Mouse (Mus musculus): ENCODE results near the gene Add2.
A peak's percentile ranks its signal among the peaks of the same experiment; 100 is the strongest.
"Not testable (repeated sequence)": the region's sequence is repeated elsewhere in the genome, so short reads cannot be mapped to it uniquely, and the experiment has no call there.

The Add2 gene

GRCm38 (mm10) chr6:86028601-86029322 lies at the start of gene Add2:
TSS of gene Add2 (plus strand) at chr6:86028681.
- no peak for DNase-seq (ENCODE audit: low read depth)

DNA sequence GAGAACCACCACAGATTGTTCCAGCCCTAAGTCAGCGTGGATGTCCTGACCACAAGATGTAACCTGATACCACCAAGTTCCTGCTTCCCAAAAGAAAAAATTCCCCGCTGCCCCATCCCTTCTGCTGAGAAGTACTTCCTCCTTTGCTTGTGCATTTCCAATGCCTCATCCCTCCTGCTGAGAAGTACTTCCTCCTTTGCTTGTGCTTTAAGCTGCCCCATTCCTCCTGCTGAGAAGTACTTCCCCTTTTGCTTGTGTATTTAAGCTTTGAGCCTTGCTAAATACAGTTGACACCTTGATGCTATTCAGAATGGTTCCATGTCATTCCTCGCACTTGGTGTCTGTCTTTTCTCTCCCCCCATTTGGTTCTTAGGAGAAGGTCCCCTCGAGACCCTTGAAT lies 49.7 kb upstream of the Add2 start:
- not testable (repeated sequence) for DNase-seq (ENCODE audit: low read depth)

DNA sequence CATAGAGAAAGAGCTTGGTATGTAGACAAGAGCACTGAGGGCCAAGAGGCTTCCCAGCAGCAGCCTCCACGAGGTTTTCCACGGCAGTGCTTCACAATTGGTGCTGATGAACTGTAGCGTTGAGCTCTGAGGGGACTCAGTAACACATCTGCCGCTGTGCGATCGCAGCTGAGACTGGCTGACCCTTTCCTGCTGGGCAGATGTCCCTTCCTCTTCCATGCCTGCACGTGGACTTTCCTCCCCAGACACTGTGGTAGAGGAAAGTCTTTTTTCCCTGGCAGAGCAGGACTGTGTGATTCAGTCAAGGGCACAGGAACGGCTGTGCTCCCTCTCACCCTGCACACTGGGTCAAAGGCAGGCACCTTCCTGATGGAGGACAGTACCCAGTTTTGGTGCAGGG lies 44.1 kb upstream of the Add2 start:
- no peak for DNase-seq (ENCODE audit: low read depth)

GRCm38 (mm10) chr6:85989570-85989969 lies 38.9 kb upstream of the Add2 start:
- DNase-seq (ENCODE audit: low read depth): not testable (repeated sequence)

DNA sequence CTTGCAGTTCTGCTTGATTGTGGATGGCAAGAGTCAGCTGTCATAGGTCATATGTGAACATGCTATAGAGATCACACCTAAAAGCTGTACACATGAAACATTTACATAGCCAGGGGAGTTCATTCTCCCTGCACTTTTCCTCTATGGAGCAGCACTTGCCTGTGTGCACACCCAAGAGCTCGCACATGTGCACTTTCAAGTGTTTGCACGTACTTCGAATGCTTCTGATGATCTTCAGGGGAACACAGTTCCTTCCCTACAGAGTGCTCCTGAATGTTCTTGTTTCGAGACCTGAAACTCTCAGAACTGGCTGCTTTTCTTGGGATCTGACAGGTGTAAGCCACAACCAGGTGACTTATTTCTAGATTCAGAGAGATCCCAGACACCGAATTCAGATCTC lies 37.7 kb upstream of the Add2 start:
- not testable (repeated sequence) for DNase-seq (ENCODE audit: low read depth)

DNA sequence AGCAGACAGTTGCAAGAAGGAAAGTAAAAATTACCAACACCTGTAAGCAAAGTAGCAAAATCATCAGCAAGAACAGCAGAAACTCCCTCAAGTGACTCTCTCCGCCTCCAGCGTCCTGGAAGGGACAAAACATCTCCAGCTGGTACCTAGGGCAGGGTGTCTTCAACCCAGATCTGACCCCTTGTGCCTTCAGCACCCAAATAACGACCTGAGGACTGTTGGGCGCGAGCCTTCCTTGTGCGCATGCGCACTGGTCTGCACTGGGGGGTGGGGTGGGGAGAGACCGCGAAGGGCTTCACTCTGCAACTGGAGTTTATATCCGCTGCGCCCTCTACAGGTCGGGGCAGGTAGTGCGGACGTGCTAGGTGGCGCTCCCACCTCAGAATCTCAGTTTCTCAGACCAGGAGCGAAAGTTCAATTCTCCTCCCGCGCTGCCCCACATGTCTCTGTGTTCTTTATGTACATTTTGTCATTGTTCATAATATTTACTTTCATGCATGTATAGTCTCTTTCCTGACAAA lies 25.0 kb upstream of the Add2 start:
- no peak for DNase-seq (ENCODE audit: low read depth)

DNA sequence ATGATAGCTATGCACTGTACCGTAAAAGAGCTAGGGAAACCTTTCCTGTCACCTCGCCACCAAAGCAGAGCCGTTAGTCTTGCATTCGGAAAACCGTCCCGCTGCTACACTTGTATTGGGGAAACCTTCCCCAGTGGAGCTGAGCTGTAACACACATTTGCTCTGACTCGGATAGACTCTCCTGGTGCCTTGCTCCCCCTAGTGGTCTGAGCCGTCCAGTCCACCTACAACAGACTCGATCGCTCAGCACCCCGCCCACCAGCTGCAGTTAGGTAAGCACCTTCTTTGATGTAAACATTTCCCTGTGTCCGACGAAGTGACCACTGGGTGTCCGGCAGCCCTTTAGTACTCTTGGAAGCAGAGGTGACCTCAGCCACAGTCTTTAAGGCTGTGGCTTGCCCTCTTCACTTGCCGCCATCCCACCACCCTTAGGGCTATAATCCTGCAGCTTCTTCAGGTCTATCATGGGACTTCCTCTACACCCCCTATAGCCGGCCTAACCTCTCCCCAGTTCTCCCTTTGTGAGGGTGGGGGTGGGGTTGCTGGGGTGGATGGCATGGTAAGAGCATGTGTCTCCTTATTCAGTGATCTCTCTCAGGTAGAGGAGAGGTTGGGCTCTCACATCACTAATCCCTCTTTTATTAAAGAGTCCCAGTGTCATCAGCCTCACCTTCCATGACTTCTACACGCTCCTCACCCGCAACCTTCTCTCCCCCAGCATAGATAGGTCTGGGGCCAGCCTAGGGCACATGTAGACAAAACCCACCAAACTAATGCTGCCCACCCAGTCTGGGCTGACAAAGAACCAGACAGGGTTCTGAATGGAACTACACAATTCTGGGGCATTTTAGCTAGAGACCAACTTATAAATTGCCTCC lies 24.0 kb upstream of the Add2 start:
- DNase-seq (ENCODE audit: low read depth): peak; percentile 61

DNA sequence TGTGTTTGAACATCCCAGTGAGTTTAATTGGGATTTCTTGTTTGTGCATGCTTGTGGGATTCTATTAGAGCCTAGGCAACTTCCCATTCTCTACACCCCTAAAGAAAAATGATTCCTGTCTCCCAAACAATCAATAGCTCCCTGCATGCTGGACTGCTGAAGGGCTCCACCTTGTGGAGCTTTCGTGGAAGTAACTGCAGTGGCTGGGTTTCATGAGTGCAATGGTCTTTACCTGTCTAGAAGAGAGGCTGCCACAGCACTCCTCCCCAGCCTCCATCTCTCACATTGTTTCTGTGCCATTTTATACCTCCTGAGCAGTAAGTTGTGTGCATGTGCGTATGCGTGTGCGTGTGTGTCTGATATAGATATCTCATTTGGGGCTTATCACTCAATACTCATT lies 18.5 kb upstream of the Add2 start:
- DNase-seq (ENCODE audit: low read depth): no peak

DNA sequence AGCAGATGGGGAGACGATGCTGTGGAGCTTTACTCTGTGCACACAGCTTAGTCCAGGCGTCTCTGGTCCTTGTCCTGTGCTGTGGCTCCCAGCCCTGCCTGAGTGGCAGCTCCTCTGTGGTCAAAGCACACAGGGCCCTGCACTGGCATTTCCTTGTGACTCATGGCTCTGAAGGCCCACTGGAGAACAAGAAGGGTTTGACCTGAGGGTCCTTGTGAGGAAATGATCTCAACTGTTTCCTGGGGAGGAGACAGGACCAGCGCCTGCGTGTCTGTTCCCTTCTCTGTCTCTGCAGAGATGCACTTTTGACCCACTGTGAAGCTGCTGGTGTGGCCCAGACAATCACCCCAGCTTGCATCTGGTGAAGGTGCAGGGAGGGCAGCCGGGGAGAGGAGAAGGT lies 13.7 kb upstream of the Add2 start:
- DNase-seq (ENCODE audit: low read depth): not testable (repeated sequence)

DNA sequence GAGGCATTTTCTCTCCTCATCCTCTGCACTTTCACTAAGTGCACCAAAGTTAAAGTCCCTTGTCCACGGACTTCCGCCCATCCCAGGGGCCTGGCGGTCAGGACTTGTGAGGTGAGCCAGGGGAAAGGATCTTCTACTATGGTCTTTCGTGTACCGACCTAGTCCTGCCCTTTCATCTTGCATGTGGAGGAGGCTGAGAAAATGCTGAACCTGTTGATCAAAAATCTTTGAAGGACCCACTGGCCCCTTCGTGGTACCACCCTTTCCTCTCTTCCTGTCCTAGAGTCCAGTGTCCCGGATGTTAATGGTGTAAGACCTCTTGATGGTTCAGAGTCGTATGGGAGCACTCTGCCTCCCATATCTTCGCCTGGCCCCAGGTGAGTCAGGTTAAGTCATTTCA lies 12.6 kb upstream of the Add2 start, which contains the start of gene Figla:
TSS of gene Figla (plus strand) at position 301 of the 400 bp plus-strand sequence.
- no peak for DNase-seq (ENCODE audit: low read depth)

GRCm38 (mm10) chr6:86016793-86017350 lies 11.6 kb upstream of the Add2 start:
- DNase-seq (ENCODE audit: low read depth): no peak

DNA sequence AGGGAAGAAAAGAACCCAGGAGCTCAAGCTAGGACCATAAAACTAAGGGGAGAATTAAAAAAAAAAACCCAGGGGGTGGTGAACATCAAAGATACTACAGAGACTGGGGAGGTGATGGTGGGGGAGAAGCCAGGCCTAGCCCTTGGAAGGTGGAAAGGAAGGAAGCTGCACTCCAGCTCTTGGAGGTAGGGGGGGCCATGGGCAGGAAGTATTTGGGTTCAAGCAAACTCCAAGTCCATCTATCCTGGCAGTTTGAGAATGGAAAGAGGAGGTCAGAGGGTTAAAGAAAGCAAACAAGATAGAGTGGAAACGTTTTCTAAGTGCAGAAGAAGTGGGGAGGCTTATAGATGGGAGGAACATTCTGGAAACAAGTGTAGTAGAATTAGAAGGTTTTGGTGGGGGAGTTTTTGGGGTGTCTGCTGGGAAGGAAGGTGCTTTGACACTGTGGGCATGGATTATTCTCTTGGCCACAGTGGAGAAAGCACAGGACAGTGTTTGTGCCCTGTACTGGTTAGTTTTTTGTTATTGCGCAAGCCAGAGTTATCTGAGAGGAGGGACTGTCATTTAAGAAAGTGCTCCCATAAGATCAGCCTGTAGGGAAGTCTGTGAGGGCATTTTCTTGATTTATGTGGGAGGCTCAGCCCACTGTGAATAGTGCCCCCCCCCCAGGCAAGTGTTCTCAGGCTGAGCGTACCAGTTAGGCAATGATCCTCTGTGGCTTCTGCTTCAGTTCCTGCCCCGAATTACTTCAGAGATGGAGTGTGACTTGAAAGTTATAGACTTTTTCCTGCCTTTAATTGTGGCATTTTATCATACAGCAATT lies 8.9 kb upstream of the Add2 start:
- DNase-seq (ENCODE audit: low read depth): no peak

DNA sequence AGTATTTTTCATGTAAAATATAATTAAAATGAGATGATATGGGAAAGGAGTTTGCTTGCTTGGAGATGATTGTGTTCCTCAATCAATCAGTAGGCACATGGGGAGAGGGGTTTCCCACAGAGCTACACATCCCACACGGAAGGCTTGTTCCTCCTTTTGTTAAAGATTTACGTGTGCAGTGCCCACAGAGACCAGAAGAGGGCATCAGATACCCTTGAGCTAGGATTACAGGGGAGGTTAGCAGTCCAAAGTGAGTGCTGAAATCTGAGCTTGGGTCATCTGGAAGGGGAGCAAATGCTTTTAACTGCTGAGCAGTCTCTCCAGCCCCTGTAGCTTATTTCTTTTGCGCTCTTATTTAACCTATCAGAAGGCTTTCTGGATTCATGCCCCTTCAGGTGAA lies 7.5 kb upstream of the Add2 start:
- no peak for DNase-seq (ENCODE audit: low read depth)

- DNase-seq (ENCODE audit: low read depth): no peak
Observed at GRCm38 (mm10) chr6:86026632-86027292, 1.7 kb upstream of the Add2 start.

DNA sequence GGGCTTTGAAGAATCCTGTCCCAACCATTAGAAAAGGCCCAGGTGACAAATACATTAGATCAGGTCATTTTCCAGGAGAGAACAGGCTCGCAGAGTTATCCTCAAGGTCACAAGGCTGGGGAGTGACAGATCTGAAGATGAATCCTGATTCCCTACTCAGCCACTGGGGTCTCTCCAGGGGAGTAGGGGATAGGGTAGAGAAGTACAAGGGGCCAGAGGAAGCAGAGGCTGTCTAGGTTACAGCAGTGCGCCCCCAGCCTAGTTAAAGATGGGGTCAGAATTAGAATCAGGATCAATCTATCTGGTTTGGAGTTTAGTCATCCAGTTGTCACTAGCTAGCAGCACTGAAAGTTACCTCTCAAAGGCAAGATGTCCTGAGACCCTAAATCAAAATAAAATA lies 331 bp upstream of the Add2 start:
- no peak for DNase-seq (ENCODE audit: low read depth)

DNA sequence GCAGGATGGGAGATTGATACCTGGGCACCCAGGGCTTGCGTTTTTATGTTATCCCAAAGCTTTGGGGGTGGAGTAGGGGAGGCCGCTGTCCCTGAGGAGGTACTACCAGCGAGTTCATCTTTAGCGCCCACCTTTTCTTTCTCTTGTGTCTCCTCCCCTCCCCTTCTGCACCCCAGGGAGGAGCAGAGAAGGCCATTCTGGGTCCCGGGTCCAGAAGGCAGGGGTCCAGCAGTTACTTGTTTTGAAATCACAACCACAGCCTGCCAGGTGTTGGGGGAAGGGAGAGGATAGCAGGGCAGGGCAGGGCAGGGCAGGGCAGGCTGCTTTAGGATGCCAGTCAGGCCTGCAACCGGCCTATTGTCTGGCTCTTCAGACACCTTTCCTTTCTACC lies 837 bp downstream of the Add2 start:
- no peak for DNase-seq (ENCODE audit: low read depth)

GRCm38 (mm10) chr6:86031527-86031926 lies 3.0 kb downstream of the Add2 start:
- DNase-seq (ENCODE audit: low read depth): no peak

DNA sequence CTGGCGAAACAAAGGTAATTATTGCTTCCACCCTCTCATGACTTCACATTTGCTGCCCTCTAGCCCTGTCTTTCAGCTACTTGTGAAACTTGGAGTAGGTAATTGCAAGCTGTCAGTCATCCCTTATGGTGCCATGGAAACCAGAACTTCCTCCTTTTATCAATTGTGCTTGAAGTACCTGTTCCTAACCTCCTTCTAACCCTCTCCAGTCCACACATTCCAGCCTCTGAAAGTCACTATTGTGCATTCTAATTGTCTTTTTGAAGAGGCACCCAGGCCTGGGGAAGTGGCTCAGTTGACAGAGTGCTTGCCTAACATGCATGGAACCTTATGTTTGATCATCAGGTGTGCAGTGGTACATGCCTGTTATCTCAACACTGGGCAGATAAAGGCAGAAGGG lies 5.2 kb downstream of the Add2 start:
- no peak for DNase-seq (ENCODE audit: low read depth)

GRCm38 (mm10) chr6:86038901-86039300 lies 10.4 kb downstream of the Add2 start:
- DNase-seq (ENCODE audit: low read depth): no peak

GRCm38 (mm10) chr6:86040140-86040539 lies 11.7 kb downstream of the Add2 start:
- no peak for DNase-seq (ENCODE audit: low read depth)

DNA sequence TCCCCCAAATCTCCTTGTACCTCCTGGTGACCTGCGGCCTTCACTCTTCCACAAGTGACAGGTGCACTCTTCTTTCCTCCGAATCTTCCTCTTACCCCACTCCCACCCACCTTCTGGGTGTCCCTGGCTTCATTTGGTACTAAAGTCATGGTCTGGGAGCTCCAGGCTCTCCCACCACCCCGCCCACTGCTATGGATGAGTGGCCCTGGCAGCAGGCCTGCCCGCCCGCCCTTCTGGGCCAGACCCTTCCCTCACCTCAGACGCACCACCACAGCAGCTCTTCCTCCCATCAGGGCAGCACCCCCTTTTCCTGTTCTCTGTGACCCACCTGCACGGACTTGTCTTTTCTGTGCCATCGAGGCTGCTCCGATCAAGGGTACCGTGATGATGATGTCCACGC lies 19.0 kb downstream of the Add2 start:
- DNase-seq (ENCODE audit: low read depth): no peak

Measured in fibroblast of lung, adult 2 months (primary cell).